Mouse (Mus musculus) 416B (cell line): Measurements from ENCODE around the gene Gpr158.
"Not testable (repeated sequence)": the region's sequence is repeated elsewhere in the genome, so short reads cannot be mapped to it uniquely, and the experiment has no call there.

Source experiments
- DNase-seq: peaks from one replicate; pipeline ENCODE4 v3.0.0; 2011; ENCODE audit warnings: low read depth

The Gpr158 gene

DNA sequence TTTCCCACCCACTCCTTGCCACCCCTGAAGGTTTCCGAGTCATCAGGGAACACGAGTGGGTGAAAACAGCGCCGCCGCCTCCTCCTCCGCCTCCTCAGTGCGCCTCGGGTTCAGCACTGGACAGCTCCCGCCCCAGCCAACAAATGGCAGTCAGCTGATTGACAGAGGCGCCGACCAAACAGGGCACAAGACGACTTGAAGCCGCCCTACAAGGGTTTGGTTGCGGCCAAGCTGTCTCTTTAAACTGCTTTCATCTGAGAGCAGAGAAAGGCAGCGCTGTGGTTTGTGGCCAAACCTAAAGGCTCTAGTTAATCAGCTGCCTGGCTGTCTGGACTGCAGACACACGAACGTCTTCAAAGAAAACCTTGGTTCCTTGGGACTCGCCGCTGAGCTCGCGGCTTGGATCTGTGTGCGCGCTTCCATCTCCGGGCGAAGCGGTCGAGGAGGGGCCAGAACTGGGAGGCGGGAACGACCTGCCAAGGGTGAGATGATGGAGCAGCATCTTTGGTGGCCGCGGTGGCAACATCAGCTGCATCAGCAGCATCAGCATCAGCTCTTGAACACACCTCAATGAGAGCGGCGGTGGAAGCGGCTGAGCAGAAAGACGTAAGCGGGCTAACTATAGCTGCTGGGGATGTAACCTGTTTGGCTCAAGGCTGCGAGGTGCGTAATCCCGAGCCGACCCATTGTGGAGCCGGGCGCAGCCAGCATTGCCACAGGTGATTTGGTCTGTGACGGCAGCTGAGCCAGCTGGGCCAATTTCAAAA is at the start of gene Gpr158:
Gene Gpr158, plus strand, starts transcription at position 198 of the 767 bp plus-strand sequence.
- DNase-seq: peak; percentile 2

DNA sequence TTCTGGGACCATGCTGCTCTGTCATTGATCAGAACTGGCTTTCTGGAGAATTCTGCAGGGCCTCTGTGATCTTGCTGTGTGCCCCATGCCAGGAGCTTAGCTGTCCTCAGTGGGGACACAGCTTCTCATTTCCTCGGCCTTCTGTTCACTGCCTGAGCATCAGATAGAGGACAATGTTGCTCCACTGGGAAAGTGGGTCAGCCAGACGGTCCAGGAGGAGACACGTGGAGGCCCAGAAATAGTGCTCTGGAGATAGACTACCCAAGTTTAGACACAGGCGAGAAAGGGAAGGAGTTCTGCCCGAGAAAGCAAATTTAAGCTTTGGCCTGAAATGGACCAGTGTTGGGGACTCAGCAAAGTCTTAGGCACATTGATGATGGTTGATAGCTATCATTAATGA is 23.5 kb upstream of the Gpr158 start:
- DNase-seq: no peak

DNA sequence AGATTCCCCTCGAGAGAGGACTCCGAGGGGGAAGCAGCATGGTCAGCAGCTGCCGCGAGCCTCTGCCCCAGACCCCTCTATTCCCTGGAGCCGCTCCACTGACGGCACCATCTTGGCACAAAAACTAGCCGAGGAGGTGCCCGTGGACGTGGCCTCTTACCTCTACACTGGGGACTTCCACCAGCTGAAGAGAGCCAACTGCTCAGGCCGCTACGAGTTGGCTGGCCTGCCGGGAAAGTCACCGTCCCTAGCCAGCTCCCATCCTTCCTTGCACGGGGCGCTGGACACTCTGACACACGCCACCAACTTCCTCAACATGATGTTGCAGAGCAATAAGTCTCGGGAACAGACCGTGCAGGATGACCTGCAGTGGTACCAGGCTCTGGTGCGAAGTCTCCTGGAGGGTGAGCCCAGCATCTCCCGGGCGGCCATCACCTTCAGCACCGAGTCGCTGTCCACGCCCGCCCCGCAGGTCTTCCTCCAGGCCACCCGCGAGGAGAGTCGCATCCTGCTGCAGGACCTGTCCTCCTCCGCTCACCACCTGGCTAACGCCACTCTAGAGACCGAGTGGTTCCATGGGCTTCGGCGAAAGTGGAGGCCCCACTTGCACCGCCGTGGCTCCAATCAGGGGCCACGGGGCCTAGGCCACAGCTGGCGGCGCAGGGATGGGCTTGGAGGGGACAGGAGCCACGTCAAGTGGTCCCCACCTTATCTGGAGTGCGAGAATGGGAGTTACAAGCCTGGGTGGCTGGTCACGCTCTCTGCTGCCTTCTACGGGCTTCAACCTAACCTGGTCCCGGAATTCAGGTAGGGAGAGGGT is 1.2 kb downstream of the Gpr158 start:
- no peak for DNase-seq

DNA sequence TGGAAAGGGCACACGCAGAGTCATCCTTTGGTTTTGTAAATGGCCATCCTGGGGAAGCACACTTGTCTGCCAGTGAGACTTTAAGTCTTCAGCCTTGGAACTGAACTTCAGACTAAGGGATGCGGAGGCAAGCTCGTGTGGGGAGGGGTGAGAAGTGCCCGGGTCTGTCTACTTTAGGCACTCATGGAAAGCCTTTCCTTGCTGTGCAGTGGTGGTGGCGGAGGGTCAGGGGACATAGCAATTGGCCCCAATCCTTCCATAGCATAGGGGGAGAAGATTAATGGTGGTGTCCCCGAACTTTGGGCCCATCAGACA is 1.8 kb downstream of the Gpr158 start:
- DNase-seq: no peak

GRCm38 (mm10) chr2:21369556-21369955 is 2.2 kb downstream of the Gpr158 start:
- DNase-seq: no peak

- DNase-seq: no peak
Measured at GRCm38 (mm10) chr2:21379516-21379915, 12.2 kb downstream of the Gpr158 start.

- DNase-seq: no peak
Measured at GRCm38 (mm10) chr2:21392727-21393126, 25.4 kb downstream of the Gpr158 start.

- DNase-seq: no peak
Measured at GRCm38 (mm10) chr2:21397347-21397746, 30.0 kb downstream of the Gpr158 start.

GRCm38 (mm10) chr2:21399657-21400056 is 32.3 kb downstream of the Gpr158 start:
- no peak for DNase-seq

GRCm38 (mm10) chr2:21405617-21406016 is 38.3 kb downstream of the Gpr158 start:
- no peak for DNase-seq

- no peak for DNase-seq
Measured at GRCm38 (mm10) chr2:21407443-21407985, 40.2 kb downstream of the Gpr158 start.

DNA sequence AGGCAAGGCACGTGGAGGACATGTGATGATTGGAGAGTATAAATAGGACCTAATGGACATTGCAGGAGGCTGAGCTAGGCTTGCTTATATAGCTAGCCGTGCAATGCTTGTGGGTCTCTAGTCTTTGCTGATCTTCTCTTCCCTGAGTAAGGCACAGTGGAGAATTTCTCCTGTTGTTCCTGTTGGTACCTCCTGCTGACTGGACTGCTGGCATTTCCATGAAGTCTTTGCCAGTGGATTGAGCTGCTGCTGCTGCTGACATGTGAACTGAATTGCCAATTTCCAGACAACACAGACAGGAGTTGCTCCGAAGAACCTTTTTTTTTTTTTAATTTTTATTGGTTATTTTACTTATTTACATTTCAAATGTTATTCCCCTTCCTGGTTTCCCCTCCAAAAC is 41.5 kb downstream of the Gpr158 start:
- no peak for DNase-seq

GRCm38 (mm10) chr2:21430288-21430687 is 62.9 kb downstream of the Gpr158 start:
- no peak for DNase-seq

DNA sequence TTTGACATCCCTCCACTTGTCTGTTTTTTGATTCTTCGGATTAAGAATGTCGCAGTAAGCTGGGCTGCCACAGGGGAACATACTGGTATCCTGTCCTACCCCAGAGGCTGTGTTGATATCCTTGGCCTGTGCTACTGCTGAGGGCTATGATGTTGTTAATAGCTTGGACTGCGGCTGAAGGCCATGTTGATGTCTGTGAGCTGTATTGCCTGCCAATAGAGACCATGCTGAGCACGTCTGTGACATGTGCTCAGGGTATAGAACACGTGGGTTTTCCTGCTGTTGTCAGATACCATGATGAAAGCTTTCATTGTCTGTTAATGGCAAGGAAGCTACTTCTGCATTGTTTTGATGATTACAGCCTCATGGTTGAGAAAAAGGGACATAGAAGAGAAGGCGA is 63.8 kb downstream of the Gpr158 start:
- no peak for DNase-seq

DNA sequence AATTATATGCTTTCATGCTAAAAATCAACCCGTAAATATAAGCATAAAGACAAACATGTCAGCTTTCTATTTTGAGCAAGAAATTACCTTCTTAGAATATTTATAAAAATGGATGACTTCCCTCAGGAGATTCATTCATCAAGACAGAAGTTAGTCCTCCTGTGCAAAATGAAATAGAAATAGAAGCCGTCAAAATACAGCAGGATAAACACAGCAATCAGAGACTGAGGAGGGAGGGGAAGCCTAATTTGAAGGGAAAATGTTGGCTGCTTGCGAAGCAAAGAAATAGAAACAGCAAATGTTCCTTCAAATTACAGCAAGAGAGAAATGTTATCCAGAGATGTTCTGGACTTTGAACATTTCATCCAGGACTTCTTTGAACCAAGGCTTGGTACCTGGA is 72.3 kb downstream of the Gpr158 start:
- DNase-seq: no peak

GRCm38 (mm10) chr2:21460606-21461005 is 93.3 kb downstream of the Gpr158 start:
- not testable (repeated sequence) for DNase-seq

- no peak for DNase-seq
Measured at GRCm38 (mm10) chr2:21474957-21475356, 107.6 kb downstream of the Gpr158 start.

DNA sequence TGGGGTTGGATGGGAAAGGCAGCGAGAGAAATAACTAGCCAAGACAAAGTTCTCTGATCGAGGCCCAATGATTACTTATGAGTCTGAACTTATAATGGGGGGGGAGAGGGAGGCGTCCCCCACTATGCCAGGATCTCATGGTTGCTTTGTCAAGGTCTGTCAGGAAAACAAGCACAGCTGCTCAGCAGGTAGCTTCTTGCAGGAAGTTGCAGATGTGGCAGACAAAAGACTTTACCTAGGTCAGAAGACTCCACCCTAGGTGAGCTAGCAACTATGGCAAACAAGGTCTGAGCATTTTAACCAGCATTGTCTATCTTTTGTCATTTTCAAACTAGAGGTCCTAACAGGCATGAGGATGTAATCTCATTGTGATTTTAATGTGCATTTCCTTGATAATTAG is 129.5 kb downstream of the Gpr158 start:
- no peak for DNase-seq

DNA sequence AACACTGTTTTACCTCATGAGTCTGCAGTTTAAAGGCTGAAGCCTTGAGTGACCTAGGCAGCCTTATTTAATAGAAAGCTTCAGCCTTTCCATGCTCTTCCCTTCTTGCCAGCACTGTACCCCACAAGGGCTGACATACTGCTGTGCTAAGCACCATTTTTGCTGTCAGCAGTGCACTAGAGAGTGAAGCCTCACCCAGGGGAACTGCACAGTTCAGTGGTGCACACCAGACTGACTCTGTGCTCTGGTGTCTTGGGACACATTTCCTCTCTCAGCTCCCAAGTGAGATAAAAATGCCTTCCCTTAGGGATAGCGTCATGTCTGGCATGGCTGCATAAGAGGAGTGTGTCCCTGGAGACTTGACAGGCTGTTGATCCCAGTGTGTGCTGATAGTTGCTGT is 130.6 kb downstream of the Gpr158 start:
- no peak for DNase-seq

GRCm38 (mm10) chr2:21499399-21499798 is 132.1 kb downstream of the Gpr158 start:
- DNase-seq: no peak

DNA sequence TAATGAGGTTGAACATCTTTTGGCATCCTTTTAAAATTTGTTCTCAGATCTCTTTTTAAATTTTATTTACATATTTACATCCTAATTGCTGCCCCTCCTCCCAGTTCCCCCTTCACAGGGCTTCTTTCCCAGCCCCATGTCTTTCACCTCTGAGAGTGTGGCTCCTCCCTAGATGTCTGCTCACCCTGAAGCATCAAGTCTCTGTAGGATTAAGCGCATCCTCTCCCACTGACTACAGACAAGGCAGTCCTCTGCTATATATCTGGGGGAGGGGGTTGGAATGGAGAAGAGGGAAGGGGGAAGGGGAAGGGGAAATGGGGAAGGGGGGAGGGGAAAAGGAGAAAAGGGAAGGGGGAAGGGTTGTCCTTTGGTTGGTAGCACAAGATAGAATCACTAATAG is 140.1 kb downstream of the Gpr158 start:
- no peak for DNase-seq

GRCm38 (mm10) chr2:21530750-21531149 is 163.4 kb downstream of the Gpr158 start:
- DNase-seq: no peak

GRCm38 (mm10) chr2:21619180-21619579 is 251.8 kb downstream of the Gpr158 start:
- no peak for DNase-seq
